Mouse (Mus musculus) neural tube, embryonic 12.5 days (tissue): Measurements from ENCODE around the gene Sstr3. TPM values are rescaled to one million over a fixed set of nuclear protein-coding genes. Genes with fewer than 3 reads are reported as not detected.

Experiments
- polyA plus RNA-seq: library from polyadenylated mRNA; unstranded; fragments of >200 nt; fragmentation: Nextera tagmentation; extraction: Ambion mirVana; gene quantifications from 2 replicates; pipeline ENCODE4 v1.2.1, GENCODE M21; 2016

Gene Sstr3
- polyA plus RNA-seq, 1 experiment from 2014 or later = 0.18 TPM

Other genes with a start within 250 kb of the Sstr3 start
- gene Csf2rb2, start 239.0 kb downstream of the Sstr3 start, polyA plus RNA-seq = 0.10 and 0.22 TPM in 2 replicates
- 1.2 TPM in 2 replicates for gene Csf2rb, start 218.9 kb downstream of the Sstr3 start, polyA plus RNA-seq
- gene Tex33, start 148.8 kb downstream of the Sstr3 start, polyA plus RNA-seq = not detected in 2 replicates
- gene Tst, start 138.8 kb downstream of the Sstr3 start, polyA plus RNA-seq = 7.6 and 9.2 TPM in 2 replicates
- gene Mpst, start 138.3 kb downstream of the Sstr3 start, polyA plus RNA-seq = 2.1 and 2.8 TPM in 2 replicates
- 88.1 and 91.9 TPM in 2 replicates for gene Kctd17, start 116.1 kb downstream of the Sstr3 start, polyA plus RNA-seq
- gene Tmprss6, start 76.1 kb downstream of the Sstr3 start, polyA plus RNA-seq = 0.71 TPM in 1 of 2 replicates, not detected in the other
- not detected in 2 replicates for gene Il2rb, start 49.4 kb downstream of the Sstr3 start, polyA plus RNA-seq
- gene C1qtnf6, start 13.3 kb downstream of the Sstr3 start, polyA plus RNA-seq = 7.1 and 8.7 TPM in 2 replicates
- 7.7 and 9.0 TPM in 2 replicates for gene Rac2, start 28.1 kb upstream of the Sstr3 start, polyA plus RNA-seq
- gene Cyth4, start 52.4 kb upstream of the Sstr3 start, polyA plus RNA-seq = 6.4 and 6.6 TPM in 2 replicates
- 1.9 and 2.0 TPM in 2 replicates for gene Elfn2, start 174.1 kb upstream of the Sstr3 start, polyA plus RNA-seq
- 65.3 and 72.9 TPM in 2 replicates for gene Mfng, start 228.8 kb upstream of the Sstr3 start, polyA plus RNA-seq